Mouse (Mus musculus): ENCODE data around the gene Atxn1.

- TF ChIP-seq POLR2A (IDR thresholded peaks at IDR 0.05; ENCODE audit: extremely low read depth, insufficient read depth, low read length) (no peak), CTCF (IDR thresholded peaks at IDR 0.05; ENCODE audit: extremely low read depth, insufficient read depth, low read length) (no peak)
Observed at GRCm38 (mm10) chr13:45638281-45638680, 326.5 kb downstream of the Atxn1 start.

Data from cortical plate, adult 2 months (tissue).